Mouse (Mus musculus): ENCODE measurements at regions not wholly inside any gene's neighbourhood (a gene's known extent, or its start where the extent isn't known, plus 50 kb on each side); places are given as distances from the start of the nearest gene placed in this dataset.

DNA sequence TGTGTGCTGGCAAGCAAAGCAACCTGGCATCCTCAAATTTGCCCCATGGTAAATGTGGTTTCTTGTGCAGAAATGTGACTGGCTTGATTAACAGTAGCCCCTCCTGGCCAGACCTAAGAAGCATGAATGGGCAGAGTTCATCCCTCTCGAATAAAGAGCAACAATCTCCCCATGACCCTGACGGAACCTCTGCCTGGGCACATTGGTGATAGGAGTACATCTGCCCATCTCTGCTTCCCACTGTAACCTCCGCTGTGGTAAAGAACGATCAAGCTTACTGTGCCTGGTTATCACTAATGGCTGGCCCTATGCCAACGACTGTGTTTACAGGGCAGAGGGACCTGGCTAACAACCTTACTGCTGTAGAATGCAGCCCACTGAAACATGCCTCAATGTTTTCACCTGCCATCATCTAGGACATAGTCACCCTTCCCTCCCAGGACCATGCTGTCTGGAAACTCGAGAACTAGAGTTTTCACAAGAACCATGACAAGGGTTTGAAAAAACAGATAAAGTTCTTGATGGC is 69.6 kb upstream of the Tspan2 start:
- TF ChIP-seq CTCF (conservative IDR thresholded peaks at IDR 0.05; ENCODE audit: insufficient read depth, insufficient read length, low read depth, low read length): no peak
- TF ChIP-seq POLR2A (IDR thresholded peaks at IDR 0.05; ENCODE audit: low read depth, low read length): no peak

Measured in kidney, adult 2 months (tissue).